Mouse (Mus musculus): ENCODE measurements around the gene Esrrb. TPM values are rescaled to one million over a fixed set of nuclear protein-coding genes. Genes with fewer than 3 reads are reported as not detected.
A peak's percentile ranks its signal among the peaks of the same experiment; 100 is the strongest.

Esrrb gene
- 0.90 and 0.92 TPM in 2 replicates for polyA plus RNA-seq (2012; rRNA removed)

- DNase-seq (ENCODE audit: extremely low spot score in 1 of 2, low spot score in 1 of 2): no peak
These were observed at the start of gene Esrrb for GRCm38 (mm10) chr12:86360696-86361631. TSS of gene Esrrb (plus strand) at chr12:86361117.

GRCm38 (mm10) chr12:86320629-86321028 lies 40.3 kb upstream of the Esrrb start:
- DNase-seq (ENCODE audit: extremely low spot score in 1 of 2, low spot score in 1 of 2): no peak

GRCm38 (mm10) chr12:86324297-86324696 lies 36.6 kb upstream of the Esrrb start:
- DNase-seq (ENCODE audit: extremely low spot score in 1 of 2, low spot score in 1 of 2): no peak

- DNase-seq (ENCODE audit: extremely low spot score in 1 of 2, low spot score in 1 of 2): no peak
These were observed 31.1 kb upstream of the Esrrb start for GRCm38 (mm10) chr12:86329813-86330212.

GRCm38 (mm10) chr12:86330684-86331083 lies 30.2 kb upstream of the Esrrb start:
- no peak for DNase-seq (ENCODE audit: extremely low spot score in 1 of 2, low spot score in 1 of 2)

GRCm38 (mm10) chr12:86331248-86331647 lies 29.7 kb upstream of the Esrrb start:
- no peak for DNase-seq (ENCODE audit: extremely low spot score in 1 of 2, low spot score in 1 of 2)

GRCm38 (mm10) chr12:86336209-86336608 lies 24.7 kb upstream of the Esrrb start:
- no peak for DNase-seq (ENCODE audit: extremely low spot score in 1 of 2, low spot score in 1 of 2)

GRCm38 (mm10) chr12:86336887-86337286 lies 24.0 kb upstream of the Esrrb start:
- DNase-seq (ENCODE audit: extremely low spot score in 1 of 2, low spot score in 1 of 2): no peak

GRCm38 (mm10) chr12:86349477-86349876 lies 11.4 kb upstream of the Esrrb start:
- DNase-seq (ENCODE audit: extremely low spot score in 1 of 2, low spot score in 1 of 2): no peak

- no peak for DNase-seq (ENCODE audit: extremely low spot score in 1 of 2, low spot score in 1 of 2)
These were observed 1.5 kb upstream of the Esrrb start for GRCm38 (mm10) chr12:86359406-86359805.

GRCm38 (mm10) chr12:86359873-86360272 lies 1.0 kb upstream of the Esrrb start:
- DNase-seq (ENCODE audit: extremely low spot score in 1 of 2, low spot score in 1 of 2): no peak

- DNase-seq (ENCODE audit: extremely low spot score in 1 of 2, low spot score in 1 of 2): no peak
These were observed 3.4 kb downstream of the Esrrb start for GRCm38 (mm10) chr12:86364285-86364684.

GRCm38 (mm10) chr12:86364756-86365155 lies 3.8 kb downstream of the Esrrb start:
- DNase-seq (ENCODE audit: extremely low spot score in 1 of 2, low spot score in 1 of 2): no peak

- peak; percentile 5 to 28 for DNase-seq (ENCODE audit: extremely low spot score in 1 of 2, low spot score in 1 of 2)
These were observed 9.9 kb downstream of the Esrrb start for GRCm38 (mm10) chr12:86370611-86371383.

GRCm38 (mm10) chr12:86374286-86374685 lies 13.4 kb downstream of the Esrrb start:
- DNase-seq (ENCODE audit: extremely low spot score in 1 of 2, low spot score in 1 of 2): no peak

GRCm38 (mm10) chr12:86379672-86380213 lies 18.8 kb downstream of the Esrrb start:
- no peak for DNase-seq (ENCODE audit: extremely low spot score in 1 of 2, low spot score in 1 of 2)

- no peak for DNase-seq (ENCODE audit: extremely low spot score in 1 of 2, low spot score in 1 of 2)
These were observed 22.9 kb downstream of the Esrrb start for GRCm38 (mm10) chr12:86383803-86384202.

- DNase-seq (ENCODE audit: extremely low spot score in 1 of 2, low spot score in 1 of 2): no peak
These were observed 26.9 kb downstream of the Esrrb start for GRCm38 (mm10) chr12:86387671-86388270.

- no peak for DNase-seq (ENCODE audit: extremely low spot score in 1 of 2, low spot score in 1 of 2)
These were observed 33.9 kb downstream of the Esrrb start for GRCm38 (mm10) chr12:86394773-86395172.

GRCm38 (mm10) chr12:86395326-86395725 lies 34.4 kb downstream of the Esrrb start:
- no peak for DNase-seq (ENCODE audit: extremely low spot score in 1 of 2, low spot score in 1 of 2)

- DNase-seq (ENCODE audit: extremely low spot score in 1 of 2, low spot score in 1 of 2): no peak
These were observed 37.8 kb downstream of the Esrrb start for GRCm38 (mm10) chr12:86398762-86399161.

Measured in frontal cortex, adult 2 months (tissue).